Mouse (Mus musculus) CH12.LX (cell line): ENCODE results near the gene Rilpl1. TPM values are rescaled to one million over a fixed set of nuclear protein-coding genes. Genes with fewer than 3 reads are reported as not detected.

ENCODE experiments used
- DNase-seq: peaks from one replicate; pipeline ENCODE4 v3.0.0-alpha.2; 2013; ENCODE audit errors: extremely low read depth
- H3K27ac ChIP-seq: 2 replicates; pipeline ENCODE4 v1.5.1; 2012; ENCODE audit warnings: low read depth, mild to moderate bottlenecking, control low read depth, moderate library complexity; ENCODE audit not compliant: insufficient read depth
- H3K27me3 ChIP-seq: replicated peaks from 2 replicates; pipeline ENCODE3; 2012; ENCODE audit warnings: inconsistent platforms
- H3K36me3 ChIP-seq, 2 experiments: replicated peaks in 1 of 2; 2 replicates each; pipeline versions ENCODE3 to v1.6.1; 2012; ENCODE audit warnings: inconsistent platforms in 1 of 2, low read length in 1 of 2, mild to moderate bottlenecking in 1 of 2, mixed read lengths in 1 of 2, moderate library complexity in 1 of 2; ENCODE audit not compliant: control insufficient read depth in 1 of 2, insufficient read depth in 1 of 2
- H3K4me1 ChIP-seq, 2 experiments: 2 replicates each; pipeline ENCODE4 v1.6.1; 2012; ENCODE audit warnings: inconsistent platforms in 1 of 2, moderate library complexity in 1 of 2; ENCODE audit not compliant: insufficient read depth in 2 of 2, control insufficient read depth in 1 of 2
- H3K4me2 ChIP-seq: 2 replicates; pipeline ENCODE4 v1.6.1; 2012; ENCODE audit warnings: low read depth, mild to moderate bottlenecking, control low read depth; ENCODE audit not compliant: poor library complexity, insufficient read depth, severe bottlenecking
- H3K4me3 ChIP-seq, 3 experiments: fragments of 150-350 bp in 1 of 3; sonication (generic) in 1 of 3; replicated peaks in 1 of 3; 2 replicates each; pipeline versions ENCODE3 to v1.5.1; 2011 to 2012; ENCODE audit warnings: low read depth in 2 of 3, low read length in 2 of 3, mild to moderate bottlenecking in 2 of 3, moderate library complexity in 2 of 3, control low read depth in 1 of 3, improper control_type of control experiment in 1 of 3, inconsistent platforms in 1 of 3, mixed read lengths in 1 of 3; ENCODE audit not compliant: poor library complexity in 1 of 3
- H3K79me2 ChIP-seq: replicated peaks from 2 replicates; pipeline ENCODE4 v1.6.1; 2012; ENCODE audit warnings: mild to moderate bottlenecking, moderate library complexity; ENCODE audit not compliant: control insufficient read depth, poor library complexity, insufficient read depth, severe bottlenecking; ENCODE audit errors: extremely low read depth
- H3K9ac ChIP-seq: 2 replicates; pipeline ENCODE4 v1.6.1; 2012; ENCODE audit warnings: low read depth, mild to moderate bottlenecking, control low read depth, moderate library complexity; ENCODE audit not compliant: insufficient read depth
- H3K9me3 ChIP-seq: replicated peaks from 2 replicates; pipeline ENCODE3; 2012; ENCODE audit warnings: low read length, inconsistent platforms, mixed read lengths
- CHD1 ChIP-seq: IDR thresholded peaks from 2 replicates; pipeline ENCODE4 v1.6.1; 2012; ENCODE audit warnings: low read depth, low read length, improper control_type of control experiment, inconsistent platforms
- ELF1 ChIP-seq: IDR thresholded peaks from 2 replicates; pipeline ENCODE4 v1.6.1; 2014; ENCODE audit warnings: low read depth, mild to moderate bottlenecking, inconsistent platforms, low read length, improper control_type of control experiment
- MEF2A ChIP-seq: IDR thresholded peaks from 2 replicates; pipeline ENCODE4 v1.6.1; 2014; ENCODE audit warnings: low read depth, mild to moderate bottlenecking, inconsistent platforms, low read length, improper control_type of control experiment, borderline replicate concordance
- NRF1 ChIP-seq: IDR thresholded peaks from 2 replicates; pipeline ENCODE4 v1.6.1; 2014; ENCODE audit warnings: low read depth, mild to moderate bottlenecking, inconsistent platforms, low read length, improper control_type of control experiment, moderate library complexity
- PAX5 ChIP-seq: IDR thresholded peaks from 2 replicates; pipeline ENCODE4 v1.6.1; 2012; ENCODE audit warnings: low read length, inconsistent platforms, mixed read lengths
- POLR2A ChIP-seq: IDR thresholded peaks from 2 replicates; pipeline ENCODE4 v1.6.1; 2011; ENCODE audit warnings: low read depth, mild to moderate bottlenecking, improper control_type of control experiment, low read length
- POLR2AphosphoS2 ChIP-seq: IDR thresholded peaks from 2 replicates; pipeline ENCODE4 v1.6.1; 2011; ENCODE audit warnings: low read depth, low read length, improper control_type of control experiment
- RCOR1 ChIP-seq: conservative IDR thresholded peaks from 2 replicates; pipeline ENCODE4 v1.6.1; 2012; ENCODE audit warnings: low read depth, mild to moderate bottlenecking, inconsistent platforms, low read length, improper control_type of control experiment
- USF1 ChIP-seq: IDR thresholded peaks from 2 replicates; pipeline ENCODE4 v1.6.1; 2014; ENCODE audit warnings: low read depth, mild to moderate bottlenecking, inconsistent platforms, low read length, improper control_type of control experiment
- ZC3H11A ChIP-seq: IDR thresholded peaks from 2 replicates; pipeline ENCODE4 v1.6.1; 2012; ENCODE audit warnings: low read depth, mild to moderate bottlenecking, inconsistent platforms, low read length, improper control_type of control experiment
- ZMIZ1 ChIP-seq: IDR thresholded peaks from 2 replicates; pipeline ENCODE4 v1.6.1; 2012; ENCODE audit warnings: low read depth, mild to moderate bottlenecking, inconsistent platforms, low read length, improper control_type of control experiment
- dilution Hi-C: fragments of 300-500 bp; cut with MboI; formaldehyde crosslinking; loops from 2 replicates; pipeline ENCODE4 v1.14.3; 2020; ENCODE audit warnings: low sequenced_read_pairs; ENCODE audit not compliant: extremely low pct_unique_long_range_greater_than_20kb, extremely low pct_ligation_motif_present
- in situ Hi-C: fragments of 300-500 bp; cut with MboI; formaldehyde crosslinking; loops from 3 replicates; pipeline ENCODE4 v1.14.3; 2019; ENCODE audit warnings: low sequenced_read_pairs, low pct_ligation_motif_present, low pct_unique_long_range_greater_than_20kb, mixed read lengths
- polyA plus RNA-seq: library from polyadenylated mRNA; unstranded; fragments of >175 nt; gene quantifications from 2 replicates; pipeline ENCODE4 v1.2.1, GENCODE M21; 2012; ENCODE audit warnings: low read depth; ENCODE audit not compliant: insufficient read length
- total RNA-seq, 2 experiments: library from RNA; depleted of rRNA; stranded (reverse); fragments of 300-350 nt in 1 of 2; fragments of >200 nt in 1 of 2; gene quantifications; 2 replicates each; pipeline ENCODE4 v1.2.3; 2012 to 2014

The Rilpl1 gene
- total and polyA plus RNA-seq, 3 experiments, result 3.1 to 5.7 (median 5.4) TPM

DNA sequence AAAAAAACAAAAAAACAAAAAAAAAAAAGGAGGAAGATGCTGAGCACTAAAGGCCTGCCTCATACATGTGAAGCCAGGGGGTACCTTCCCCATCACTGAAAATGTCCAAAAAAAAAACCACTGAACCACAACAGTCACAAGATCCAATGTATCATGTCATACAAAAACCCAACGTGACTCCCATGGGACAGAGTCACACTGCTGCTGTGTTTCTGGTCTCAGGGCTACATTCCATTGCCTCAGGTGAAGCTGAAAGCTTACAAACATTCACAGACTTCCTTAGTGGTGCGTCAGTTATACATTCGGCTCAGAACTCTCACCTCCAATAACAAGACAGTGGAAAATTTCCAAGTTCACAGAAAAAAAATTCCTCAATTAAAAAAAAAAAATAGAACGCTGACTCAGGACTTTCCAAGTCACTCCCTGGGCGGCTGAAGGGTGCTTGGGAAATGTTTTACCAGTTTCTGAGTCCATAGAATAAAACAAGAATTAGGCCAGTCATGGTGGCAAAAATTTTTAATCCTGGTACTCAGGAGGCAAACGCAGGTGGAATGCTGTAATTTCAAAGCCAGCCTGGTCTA is 60.5 kb downstream of the Rilpl1 start (continued):
- TF ChIP-seq ZC3H11A (no peak), ELF1 (0 out of 2 replicates have a peak, but pooled peaks have one; percentile 20)

DNA sequence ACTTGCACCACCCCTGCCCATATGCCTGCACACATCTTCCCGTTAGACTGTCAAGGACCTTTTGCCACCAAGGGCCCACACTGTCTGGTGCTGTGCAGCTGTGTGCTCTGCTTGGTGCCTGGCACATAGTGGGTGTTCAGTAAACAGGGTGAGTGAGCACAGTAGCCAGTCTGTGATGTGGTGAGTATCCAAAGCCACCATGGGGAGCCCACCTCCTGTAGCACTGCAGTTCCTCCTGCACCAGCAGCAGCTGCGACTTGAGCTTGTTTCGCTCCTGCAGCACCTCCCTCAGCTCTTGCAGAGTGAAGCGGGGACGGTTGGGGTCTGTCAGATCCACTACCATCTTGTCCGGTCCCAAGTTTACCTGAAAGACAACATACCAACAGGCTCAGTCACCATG is 61.7 kb downstream of the Rilpl1 start:
- DNase-seq, result no peak
- dilution Hi-C loops, result no loop called here
- H3K4me1 ChIP-seq, result peaks cover 20 to 70% of the 10 kb centered on the region in 2 experiments

DNA sequence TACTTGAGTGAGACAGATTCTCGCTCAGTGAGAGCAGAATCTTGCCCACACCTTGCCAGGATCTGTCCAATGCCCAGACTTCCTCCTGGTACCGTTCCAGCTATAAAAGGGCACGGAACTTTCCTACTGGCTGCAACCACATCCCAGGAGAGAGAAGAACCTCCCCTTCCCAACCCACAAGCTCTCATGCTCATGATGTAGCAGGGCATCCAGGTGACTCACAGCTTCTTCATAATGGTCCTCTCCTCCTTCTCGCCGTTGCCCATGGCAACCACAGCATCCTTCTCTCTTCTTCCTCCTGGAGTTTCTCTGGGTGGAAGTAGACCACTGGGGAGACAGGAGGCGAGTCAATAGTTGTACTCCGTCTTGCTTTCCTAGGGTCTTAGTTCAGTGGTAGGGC is 62.8 kb downstream of the Rilpl1 start:
- dilution Hi-C loops, result no loop called here
- TF ChIP-seq PAX5 (no peak), POLR2AphosphoS2 (0 out of 2 replicates have a peak, but pooled peaks have one; percentile 45), NRF1 (no peak)
- TF ChIP-seq, all 38 proteins: peak for 1
- DNase-seq, result no peak
- H3K36me3 ChIP-seq, result peaks cover 80 to 83% of the 10 kb centered on the region in 2 experiments
- H3K9me3 ChIP-seq, result peaks cover 11% of the 10 kb centered on the region
- H3K27ac ChIP-seq, result peak overlapping the region; percentile 28
- no peak overlapping the region for H3K9ac ChIP-seq
- H3K4me2 ChIP-seq, result no peak overlapping the region
- H3K4me1 ChIP-seq, result peaks cover 20 to 65% of the 10 kb centered on the region in 2 experiments
- no peaks in the 10 kb centered on the region for H3K27me3 ChIP-seq
- H3K4me3 ChIP-seq, result no peak overlapping the region
- peaks cover 75% of the 10 kb centered on the region for H3K79me2 ChIP-seq
- in situ Hi-C loops, result no loop called here

More for the DNA sequence above, 61.7 kb downstream of the Rilpl1 start:
- no peak overlapping the region for H3K4me3 ChIP-seq
- peaks cover 86% of the 10 kb centered on the region for H3K79me2 ChIP-seq
- no peaks in the 10 kb centered on the region for H3K27me3 ChIP-seq
- H3K27ac ChIP-seq, result peak overlapping the region; percentile 76
- H3K4me2 ChIP-seq, result no peak overlapping the region
- peaks cover 80 to 84% of the 10 kb centered on the region in 2 experiments for H3K36me3 ChIP-seq
- H3K9me3 ChIP-seq, result peaks cover 18% of the 10 kb centered on the region
- no peak for TF ChIP-seq MEF2A
- TF ChIP-seq CHD1, result no peak
- TF ChIP-seq USF1, result no peak
- in situ Hi-C loops, result no loop called here
- no peak overlapping the region for H3K9ac ChIP-seq

DNA sequence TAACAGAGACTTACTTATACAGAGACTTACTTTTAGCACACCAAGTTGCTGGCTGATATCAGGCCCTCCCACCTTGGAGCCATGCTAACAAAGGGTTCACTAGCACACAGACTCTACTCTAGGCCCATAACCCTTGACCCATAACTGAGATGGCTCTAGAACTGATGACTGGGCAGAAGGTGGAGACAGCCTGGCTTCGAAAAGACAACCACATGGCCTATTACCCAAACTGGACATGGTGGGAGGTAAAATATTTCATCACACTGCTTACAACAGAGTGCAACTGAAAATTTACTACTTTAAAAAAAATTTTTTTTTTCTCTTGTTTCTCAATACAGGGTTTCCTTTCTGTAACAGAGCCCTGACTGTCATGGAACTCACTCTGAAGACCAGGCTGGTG is 63.4 kb downstream of the Rilpl1 start:
- Histone ChIP-seq H3K27me3 (no peaks in the 10 kb centered on the region), H3K4me1 (peaks cover 17 to 61% of the 10 kb centered on the region in 2 experiments), H3K9ac (no peak overlapping the region), H3K4me3 (no peak overlapping the region), H3K79me2 (peaks cover 69% of the 10 kb centered on the region), H3K27ac (0 out of 2 replicates have a peak overlapping the region, but pooled peaks have one; percentile 8), H3K9me3 (peaks cover 7% of the 10 kb centered on the region), H3K36me3 (peaks cover 81 to 85% of the 10 kb centered on the region in 2 experiments), H3K4me2 (no peak overlapping the region)
- dilution Hi-C loops, result no loop called here
- no peak for TF ChIP-seq ZMIZ1
- TF ChIP-seq POLR2A, result no peak
- TF ChIP-seq ELF1, result no peak
- TF ChIP-seq RCOR1, result no peak
- no peak for DNase-seq
- in situ Hi-C loops, result no loop called here
